Mouse (Mus musculus): Measurements from ENCODE around the gene Nkg7. TPM values are rescaled to one million over a fixed set of nuclear protein-coding genes. Genes with fewer than 3 reads are reported as not detected.

Nkg7 gene
- polyA plus RNA-seq, 1 experiment = 0.08 TPM

DNA sequence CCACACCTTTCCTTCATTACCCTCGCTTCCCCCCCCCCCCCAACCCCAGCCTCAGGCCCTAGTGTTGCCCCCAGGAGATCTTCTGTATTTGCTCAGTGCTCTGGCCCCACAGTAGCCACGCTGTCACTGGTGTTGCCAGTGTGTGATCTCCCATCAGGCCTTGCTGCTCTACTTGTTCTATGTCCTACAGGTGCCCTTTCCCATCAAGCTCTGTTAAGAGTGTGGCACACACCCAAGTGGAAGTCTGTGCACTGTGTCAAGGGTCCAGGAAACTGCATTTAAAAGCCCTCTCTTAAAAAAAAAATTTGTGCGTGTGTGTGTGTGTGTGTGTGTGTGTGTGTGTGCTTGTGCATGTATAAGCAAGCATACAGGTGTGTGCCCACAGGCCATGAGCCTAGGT is 11.4 kb downstream of the Nkg7 start:
- Histone ChIP-seq H3K4me3 (ENCODE audit: insufficient read depth, poor library complexity, severe bottlenecking) (no peak overlapping the region), H3K27me3 (ENCODE audit: control insufficient read depth, insufficient read depth, insufficient read length) (no peaks in the 10 kb centered on the region), H3K79me2 (ENCODE audit: control insufficient read depth, insufficient read depth) (peaks cover 35% of the 10 kb centered on the region), H3K79me3 (ENCODE audit: low read depth) (peaks cover 8% of the 10 kb centered on the region), H3ac (ENCODE audit: control insufficient read depth, insufficient read length, low read depth) (no peak overlapping the region), H3K36me3 (ENCODE audit: control insufficient read depth, insufficient read depth) (no peaks in the 10 kb centered on the region)
- TF ChIP-seq MAX (IDR thresholded peaks at IDR 0.05) (no peak), CEBPB (IDR thresholded peaks at IDR 0.05; ENCODE audit: low read depth) (no peak), FOSL1 (IDR thresholded peaks at IDR 0.05; ENCODE audit: insufficient read depth, low read length, poor library complexity, severe bottlenecking) (no peak), MYOD1 (IDR thresholded peaks at IDR 0.05; ENCODE audit: control insufficient read depth, insufficient read length, low read depth) (no peak), MYOG (IDR thresholded peaks at IDR 0.05; ENCODE audit: control insufficient read depth, extremely low read depth, insufficient read length) (no peak), CTCF (IDR thresholded peaks at IDR 0.05; ENCODE audit: control insufficient read depth, insufficient read depth, insufficient read length) (no peak), USF1 (IDR thresholded peaks at IDR 0.05; ENCODE audit: low read depth) (no peak)

DNA sequence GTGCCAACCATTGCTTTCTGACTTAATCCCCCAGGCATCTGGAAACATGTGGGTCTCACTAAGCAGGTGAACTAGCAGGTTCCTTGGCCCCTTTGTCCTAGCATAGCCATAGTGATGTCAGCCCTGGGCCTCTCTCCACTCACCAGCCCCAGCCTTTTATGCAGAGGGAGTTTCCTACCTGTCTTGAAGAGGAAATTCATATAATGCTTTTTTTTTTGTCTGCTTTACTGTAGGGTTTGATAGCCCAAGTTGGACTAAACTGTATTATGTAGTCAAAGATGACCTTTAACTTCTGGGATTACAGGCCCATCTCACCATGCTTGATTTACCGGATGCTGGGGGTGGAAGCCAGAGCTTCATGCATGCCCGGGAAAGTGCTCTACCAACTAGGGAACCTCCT is 12.9 kb downstream of the Nkg7 start:
- Histone ChIP-seq H3K27me3 (ENCODE audit: control insufficient read depth, insufficient read depth, insufficient read length) (no peaks in the 10 kb centered on the region), H3K36me3 (ENCODE audit: control insufficient read depth, insufficient read depth) (peaks cover 5% of the 10 kb centered on the region), H3K4me3 (ENCODE audit: insufficient read depth, poor library complexity, severe bottlenecking) (no peak overlapping the region), H3K79me2 (ENCODE audit: control insufficient read depth, insufficient read depth) (peaks cover 27% of the 10 kb centered on the region), H3ac (ENCODE audit: control insufficient read depth, insufficient read length, low read depth) (no peak overlapping the region), H3K79me3 (ENCODE audit: low read depth) (peaks cover 2% of the 10 kb centered on the region)
- TF ChIP-seq CTCF (IDR thresholded peaks at IDR 0.05; ENCODE audit: control insufficient read depth, insufficient read depth, insufficient read length) = no peak
- TF ChIP-seq FOSL1 (IDR thresholded peaks at IDR 0.05; ENCODE audit: insufficient read depth, low read length, poor library complexity, severe bottlenecking) = no peak
- TF ChIP-seq MAX (IDR thresholded peaks at IDR 0.05) = no peak
- no peak for TF ChIP-seq CEBPB (IDR thresholded peaks at IDR 0.05; ENCODE audit: low read depth)
- TF ChIP-seq MYOD1 (IDR thresholded peaks at IDR 0.05; ENCODE audit: control insufficient read depth, insufficient read length, low read depth) = no peak
- no peak for TF ChIP-seq MYOG (IDR thresholded peaks at IDR 0.05; ENCODE audit: control insufficient read depth, extremely low read depth, insufficient read length)
- no peak for TF ChIP-seq USF1 (IDR thresholded peaks at IDR 0.05; ENCODE audit: low read depth)

DNA sequence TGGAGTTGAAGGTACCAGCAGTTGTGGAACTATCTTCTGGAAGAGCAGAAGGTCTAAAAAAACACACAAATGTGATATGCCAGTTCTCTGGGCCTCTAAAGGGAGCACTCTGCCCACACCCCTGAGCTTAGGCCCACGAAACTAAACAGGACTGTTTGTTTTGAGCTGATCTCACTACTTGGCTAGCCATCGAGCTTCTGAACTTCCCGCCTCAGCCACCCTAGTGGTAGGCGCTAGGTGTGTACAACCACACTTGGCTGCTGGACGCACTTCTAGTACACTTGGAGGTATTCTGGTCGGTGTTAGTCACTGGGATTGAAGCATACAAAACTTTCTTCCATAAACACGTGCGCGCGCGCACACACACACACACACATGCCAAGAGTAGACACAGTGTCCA is 14.9 kb downstream of the Nkg7 start:
- peaks cover 8% of the 10 kb centered on the region for H3K79me2 ChIP-seq (ENCODE audit: control insufficient read depth, insufficient read depth)
- no peak overlapping the region for H3K4me3 ChIP-seq (ENCODE audit: insufficient read depth, poor library complexity, severe bottlenecking)
- TF ChIP-seq FOSL1 (IDR thresholded peaks at IDR 0.05; ENCODE audit: insufficient read depth, low read length, poor library complexity, severe bottlenecking) (no peak), MYOD1 (IDR thresholded peaks at IDR 0.05; ENCODE audit: control insufficient read depth, insufficient read length, low read depth) (no peak), CTCF (IDR thresholded peaks at IDR 0.05; ENCODE audit: control insufficient read depth, insufficient read depth, insufficient read length) (no peak), MYOG (IDR thresholded peaks at IDR 0.05; ENCODE audit: control insufficient read depth, extremely low read depth, insufficient read length) (no peak), MAX (IDR thresholded peaks at IDR 0.05) (no peak), USF1 (IDR thresholded peaks at IDR 0.05; ENCODE audit: low read depth) (no peak), CEBPB (IDR thresholded peaks at IDR 0.05; ENCODE audit: low read depth) (no peak)
- no peaks in the 10 kb centered on the region for H3K79me3 ChIP-seq (ENCODE audit: low read depth)
- H3K36me3 ChIP-seq (ENCODE audit: control insufficient read depth, insufficient read depth) = peaks cover 5% of the 10 kb centered on the region
- H3K27me3 ChIP-seq (ENCODE audit: control insufficient read depth, insufficient read depth, insufficient read length) = no peaks in the 10 kb centered on the region
- no peak overlapping the region for H3ac ChIP-seq (ENCODE audit: control insufficient read depth, insufficient read length, low read depth)

DNA sequence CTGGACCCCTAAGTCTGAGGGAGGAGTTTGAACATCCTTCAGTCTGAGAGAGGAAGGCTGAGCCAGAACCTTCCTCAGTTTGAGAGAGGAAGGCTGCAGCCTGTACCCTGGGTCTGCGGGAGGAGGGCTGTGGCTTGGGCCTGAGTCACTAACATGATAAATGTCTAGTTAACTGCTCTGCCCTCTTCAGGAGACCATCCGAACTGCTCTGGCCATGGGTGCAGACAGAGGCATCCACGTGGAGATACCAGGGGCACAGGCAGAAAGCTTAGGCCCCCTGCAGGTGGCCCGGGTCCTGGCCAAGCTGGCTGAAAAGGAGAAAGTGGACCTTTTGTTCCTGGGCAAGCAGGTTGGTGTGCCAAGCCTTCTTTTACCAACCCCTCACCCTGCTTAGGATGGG is 15.7 kb downstream of the Nkg7 start:
- no peak for TF ChIP-seq MAX (IDR thresholded peaks at IDR 0.05)
- TF ChIP-seq CTCF (IDR thresholded peaks at IDR 0.05; ENCODE audit: control insufficient read depth, insufficient read depth, insufficient read length) = no peak
- TF ChIP-seq MYOG (IDR thresholded peaks at IDR 0.05; ENCODE audit: control insufficient read depth, extremely low read depth, insufficient read length) = no peak
- no peak for TF ChIP-seq CEBPB (IDR thresholded peaks at IDR 0.05; ENCODE audit: low read depth)
- no peak for TF ChIP-seq FOSL1 (IDR thresholded peaks at IDR 0.05; ENCODE audit: insufficient read depth, low read length, poor library complexity, severe bottlenecking)
- TF ChIP-seq MYOD1 (IDR thresholded peaks at IDR 0.05; ENCODE audit: control insufficient read depth, insufficient read length, low read depth) = no peak
- no peak for TF ChIP-seq USF1 (IDR thresholded peaks at IDR 0.05; ENCODE audit: low read depth)
- H3K79me3 ChIP-seq (ENCODE audit: low read depth) = no peaks in the 10 kb centered on the region
- H3K27me3 ChIP-seq (ENCODE audit: control insufficient read depth, insufficient read depth, insufficient read length) = no peaks in the 10 kb centered on the region
- peaks cover 5% of the 10 kb centered on the region for H3K36me3 ChIP-seq (ENCODE audit: control insufficient read depth, insufficient read depth)
- H3K4me3 ChIP-seq (ENCODE audit: insufficient read depth, poor library complexity, severe bottlenecking) = no peak overlapping the region
- no peak overlapping the region for H3ac ChIP-seq (ENCODE audit: control insufficient read depth, insufficient read length, low read depth)
- H3K79me2 ChIP-seq (ENCODE audit: control insufficient read depth, insufficient read depth) = peaks cover 4% of the 10 kb centered on the region

DNA sequence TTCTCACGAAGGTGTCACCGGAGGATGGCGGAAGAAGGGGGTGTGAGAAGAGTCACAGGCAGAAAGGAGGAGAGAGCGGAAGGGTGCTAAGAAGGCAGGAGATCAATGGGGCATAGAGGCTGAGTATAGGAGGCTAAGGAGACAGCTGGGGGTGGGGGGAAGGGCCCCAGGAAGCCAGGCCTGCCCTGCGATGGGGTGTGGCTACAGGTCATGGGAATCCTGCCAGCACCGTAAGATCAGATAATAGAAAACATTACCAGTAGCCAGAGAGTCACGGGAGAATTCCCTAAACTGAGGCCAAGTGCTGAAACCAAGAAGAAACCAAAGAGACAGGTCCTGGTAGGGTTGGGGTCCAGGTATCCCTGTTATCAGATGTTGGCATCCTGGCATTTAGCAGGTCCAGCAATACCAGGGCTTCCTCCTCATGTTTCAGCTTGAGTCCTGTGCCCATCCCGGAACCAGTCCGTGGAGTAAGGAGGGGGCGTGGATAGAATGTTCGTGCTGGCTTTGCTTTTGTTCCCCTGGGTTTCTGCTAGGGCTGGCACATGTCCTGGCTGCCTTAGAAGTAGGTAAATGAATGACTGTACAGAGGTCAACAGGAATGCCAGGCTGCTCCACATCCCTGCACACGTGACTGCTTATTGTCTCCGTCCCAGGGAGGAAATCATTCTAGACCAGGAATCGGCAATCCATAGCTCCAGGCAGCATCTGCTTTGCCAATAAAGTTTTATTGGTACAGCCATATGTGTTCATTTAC is 16.9 kb downstream of the Nkg7 start:
- peaks cover 5% of the 10 kb centered on the region for H3K36me3 ChIP-seq (ENCODE audit: control insufficient read depth, insufficient read depth)

More for the DNA sequence above, 16.9 kb downstream of the Nkg7 start:
- no peak overlapping the region for H3K4me3 ChIP-seq (ENCODE audit: insufficient read depth, poor library complexity, severe bottlenecking)
- H3K79me2 ChIP-seq (ENCODE audit: control insufficient read depth, insufficient read depth) = no peaks in the 10 kb centered on the region
- TF ChIP-seq MYOG (IDR thresholded peaks at IDR 0.05; ENCODE audit: control insufficient read depth, extremely low read depth, insufficient read length) (no peak), CEBPB (IDR thresholded peaks at IDR 0.05; ENCODE audit: low read depth) (no peak), MYOD1 (IDR thresholded peaks at IDR 0.05; ENCODE audit: control insufficient read depth, insufficient read length, low read depth) (no peak), USF1 (IDR thresholded peaks at IDR 0.05; ENCODE audit: low read depth) (no peak), MAX (IDR thresholded peaks at IDR 0.05) (no peak), FOSL1 (IDR thresholded peaks at IDR 0.05; ENCODE audit: insufficient read depth, low read length, poor library complexity, severe bottlenecking) (no peak), CTCF (IDR thresholded peaks at IDR 0.05; ENCODE audit: control insufficient read depth, insufficient read depth, insufficient read length) (no peak)
- no peaks in the 10 kb centered on the region for H3K79me3 ChIP-seq (ENCODE audit: low read depth)
- no peaks in the 10 kb centered on the region for H3K27me3 ChIP-seq (ENCODE audit: control insufficient read depth, insufficient read depth, insufficient read length)
- H3ac ChIP-seq (ENCODE audit: control insufficient read depth, insufficient read length, low read depth) = no peak overlapping the region
